Mouse (Mus musculus) liver, embryonic 11.5 days (tissue): Measurements from ENCODE around the gene Pcdh9. TPM values are rescaled to one million over a fixed set of nuclear protein-coding genes. Genes with fewer than 3 reads are reported as not detected.

Experiments used
- ATAC-seq: fragments of 200-750 bp; cut with Nextera tagmentation; replicated peaks from 2 replicates; pipeline ENCODE4 v1.8.0; 2017; ENCODE audit warnings: moderate number of reproducible peaks, mild to moderate bottlenecking, moderate TSS enrichment, moderate library complexity; ENCODE audit not compliant: low FRiP score
- DNase-seq: peaks from one replicate; pipeline ENCODE4 v3.0.0-alpha.2; 2017; ENCODE audit warnings: low spot score
- H3K27ac ChIP-seq: fragments of 300-500 bp; sonication (generic); 2 replicates; pipeline ENCODE4 v1.5.1; 2014; ENCODE audit warnings: mild to moderate bottlenecking, low read depth, low read length, control low read depth
- H3K27me3 ChIP-seq: fragments of 300-500 bp; sonication (generic); replicated peaks from 2 replicates; pipeline ENCODE4 v1.6.1; 2014; ENCODE audit warnings: low read length, mixed read lengths; ENCODE audit not compliant: control insufficient read depth, insufficient read depth
- H3K36me3 ChIP-seq: fragments of 300-500 bp; sonication (generic); 2 replicates; pipeline ENCODE4 v1.6.1; 2014; ENCODE audit warnings: mild to moderate bottlenecking, low read length, moderate library complexity, mixed read lengths; ENCODE audit not compliant: control insufficient read depth, insufficient read depth
- H3K4me1 ChIP-seq: fragments of 300-500 bp; sonication (generic); replicated peaks from 2 replicates; pipeline ENCODE4 v1.6.1; 2014; ENCODE audit warnings: low read length, mixed read lengths; ENCODE audit not compliant: control insufficient read depth, insufficient read depth
- H3K4me2 ChIP-seq: fragments of 300-500 bp; sonication (generic); 2 replicates; pipeline ENCODE4 v1.6.1; 2014; ENCODE audit warnings: mild to moderate bottlenecking, control low read depth, moderate library complexity
- H3K4me3 ChIP-seq: fragments of 300-500 bp; sonication (generic); 2 replicates; pipeline ENCODE4 v1.5.1; 2014; ENCODE audit warnings: low read depth, low read length, control low read depth
- H3K9ac ChIP-seq: fragments of 300-500 bp; sonication (generic); 2 replicates; pipeline ENCODE4 v1.6.1; 2014; ENCODE audit warnings: low read depth, low read length, control low read depth
- H3K9me3 ChIP-seq: fragments of 300-500 bp; sonication (generic); 2 replicates; pipeline ENCODE4 v1.6.1; 2016; ENCODE audit warnings: low read length, inconsistent platforms, mixed read lengths; ENCODE audit not compliant: control insufficient read depth
- WGBS: fragments of 180-500 bp; shearing (Covaris S2); extraction: QIAGEN DNeasy Blood & Tissue Kit; methylation state at CpG from one replicate; pipeline ENCODE4 v1.1.7; 2014; 5-methylcytosine and 5-hydroxymethylcytosine counted together
- polyA plus RNA-seq: library from polyadenylated mRNA; unstranded; fragments of >200 nt; fragmentation: Nextera tagmentation; extraction: Ambion mirVana; gene quantifications from 2 replicates; pipeline ENCODE4 v1.2.1, GENCODE M21; 2014

Gene Pcdh9
- polyA plus RNA-seq, 1 experiment from 2014 or later, result 4.3 TPM

- ATAC-seq, result no peak
- Histone ChIP-seq H3K4me2 (no peak overlapping the region), H3K27ac (no peak overlapping the region), H3K9ac (no peak overlapping the region), H3K36me3 (no peaks in the 10 kb centered on the region), H3K4me1 (no peaks in the 10 kb centered on the region), H3K4me3 (no peak overlapping the region), H3K9me3 (no peaks in the 10 kb centered on the region), H3K27me3 (no peaks in the 10 kb centered on the region)
- DNase-seq, result no peak
- 79% methylated on average over 5 of the region's 5 CpGs for WGBS
Measured at GRCm38 (mm10) chr14:93675273-93676068, 215.0 kb downstream of the Pcdh9 start.

- H3K36me3 ChIP-seq, result no peaks in the 10 kb centered on the region
- no peak for DNase-seq
- 63% methylated on average over 9 of the region's 9 CpGs for WGBS
- no peak overlapping the region for H3K9ac ChIP-seq
- no peak overlapping the region for H3K4me2 ChIP-seq
- H3K4me3 ChIP-seq, result no peak overlapping the region
- no peak for ATAC-seq
- no peaks in the 10 kb centered on the region for H3K9me3 ChIP-seq
- no peaks in the 10 kb centered on the region for H3K27me3 ChIP-seq
- no peak overlapping the region for H3K27ac ChIP-seq
- H3K4me1 ChIP-seq, result no peaks in the 10 kb centered on the region
Measured at GRCm38 (mm10) chr14:93653986-93654757, 236.3 kb downstream of the Pcdh9 start.

- Histone ChIP-seq H3K9me3 (no peaks in the 10 kb centered on the region), H3K4me3 (no peak overlapping the region), H3K36me3 (no peaks in the 10 kb centered on the region), H3K27me3 (no peaks in the 10 kb centered on the region), H3K27ac (no peak overlapping the region), H3K9ac (no peak overlapping the region), H3K4me2 (no peak overlapping the region), H3K4me1 (no peaks in the 10 kb centered on the region)
- ATAC-seq (no peak), DNase-seq (no peak)
- WGBS, result 80% methylated on average over 2 of the region's 2 CpGs
Measured at GRCm38 (mm10) chr14:93627241-93627640, 263.2 kb downstream of the Pcdh9 start.

GRCm38 (mm10) chr14:93624144-93624543, 266.3 kb downstream of the Pcdh9 start:
- no peak overlapping the region for H3K4me2 ChIP-seq
- WGBS, result 72% methylated on average over 1 of the region's 1 CpGs
- no peaks in the 10 kb centered on the region for H3K36me3 ChIP-seq
- H3K4me3 ChIP-seq, result no peak overlapping the region
- no peaks in the 10 kb centered on the region for H3K9me3 ChIP-seq
- no peak overlapping the region for H3K9ac ChIP-seq
- no peaks in the 10 kb centered on the region for H3K4me1 ChIP-seq
- H3K27me3 ChIP-seq, result no peaks in the 10 kb centered on the region
- ATAC-seq, result no peak
- DNase-seq, result no peak
- no peak overlapping the region for H3K27ac ChIP-seq

GRCm38 (mm10) chr14:93621211-93621610, 269.3 kb downstream of the Pcdh9 start:
- no peaks in the 10 kb centered on the region for H3K9me3 ChIP-seq
- no peaks in the 10 kb centered on the region for H3K27me3 ChIP-seq
- H3K36me3 ChIP-seq, result no peaks in the 10 kb centered on the region
- no peak for ATAC-seq
- H3K9ac ChIP-seq, result no peak overlapping the region
- H3K4me2 ChIP-seq, result no peak overlapping the region
- H3K27ac ChIP-seq, result no peak overlapping the region
- H3K4me1 ChIP-seq, result no peaks in the 10 kb centered on the region
- no peak overlapping the region for H3K4me3 ChIP-seq
- 72% methylated on average over 9 of the region's 9 CpGs for WGBS
- no peak for DNase-seq

GRCm38 (mm10) chr14:93607546-93607945, 282.9 kb downstream of the Pcdh9 start:
- no peaks in the 10 kb centered on the region for H3K27me3 ChIP-seq
- no peak overlapping the region for H3K9ac ChIP-seq
- no peak overlapping the region for H3K27ac ChIP-seq
- WGBS, result 95% methylated on average over 3 of the region's 3 CpGs
- H3K9me3 ChIP-seq, result no peaks in the 10 kb centered on the region
- no peaks in the 10 kb centered on the region for H3K36me3 ChIP-seq
- H3K4me2 ChIP-seq, result no peak overlapping the region
- H3K4me3 ChIP-seq, result no peak overlapping the region
- ATAC-seq, result no peak
- no peaks in the 10 kb centered on the region for H3K4me1 ChIP-seq
- DNase-seq, result no peak

GRCm38 (mm10) chr14:93599997-93600396, 290.5 kb downstream of the Pcdh9 start:
- H3K27ac ChIP-seq, result no peak overlapping the region
- H3K9ac ChIP-seq, result no peak overlapping the region
- H3K9me3 ChIP-seq, result no peaks in the 10 kb centered on the region
- H3K27me3 ChIP-seq, result no peaks in the 10 kb centered on the region
- H3K4me3 ChIP-seq, result no peak overlapping the region
- ATAC-seq (no peak), DNase-seq (no peak)
- no peaks in the 10 kb centered on the region for H3K4me1 ChIP-seq
- H3K36me3 ChIP-seq, result no peaks in the 10 kb centered on the region
- whole genome bisulfite sequencing, result 81% methylated on average over 4 of the region's 4 CpGs
- no peak overlapping the region for H3K4me2 ChIP-seq

GRCm38 (mm10) chr14:93585432-93586024, 305.0 kb downstream of the Pcdh9 start:
- no peak overlapping the region for H3K4me3 ChIP-seq
- WGBS, result 73% methylated on average over 3 of the region's 3 CpGs
- H3K27ac ChIP-seq, result no peak overlapping the region
- DNase-seq (no peak), ATAC-seq (no peak)
- no peaks in the 10 kb centered on the region for H3K36me3 ChIP-seq
- no peaks in the 10 kb centered on the region for H3K27me3 ChIP-seq
- H3K4me2 ChIP-seq, result no peak overlapping the region
- H3K9ac ChIP-seq, result no peak overlapping the region
- no peaks in the 10 kb centered on the region for H3K4me1 ChIP-seq
- H3K9me3 ChIP-seq, result no peaks in the 10 kb centered on the region
